17 mouse cellular contexts compared by ENCODE assay signal in genomic region chr4:45469057-45469456, GRCm38 (mm10).
DNase-seq lines count a peak whose midpoint lies in the region; ATAC-seq and TF ChIP-seq lines count a peak whose summit lies in the region.
"Had no signal": no experiment of that assay in that cellular context is flagged by ENCODE, and none has a peak within 500 bp of the region (broad histone marks: within the 10 kb centered on the region; RNA-seq: fewer than 3 reads in every experiment).

No protein-coding gene starts in this region.

- 57% methylated on average over 6 of the region's 6 CpGs for WGBS in heart, adult 2 months
- 26% methylated on average over 6 of the region's 6 CpGs for WGBS in intestine, embryonic 15.5 days
- 70% methylated on average over 6 of the region's 6 CpGs for WGBS in midbrain, embryonic 13.5 days

- no peak overlapping the region for H3K4me2 ChIP-seq in intestine, embryonic 15.5 days (replicated peaks)
- H3K4me2 ChIP-seq in midbrain, embryonic 13.5 days (replicated peaks), result no peak overlapping the region
- H3K4me2 ChIP-seq: liver, embryonic 11.5 days had no signal

- no peak overlapping the region for H3K4me3 ChIP-seq in heart, adult 2 months
- H3K4me3 ChIP-seq in intestine, embryonic 15.5 days (replicated peaks), result no peak overlapping the region
- no peak overlapping the region for H3K4me3 ChIP-seq in midbrain, embryonic 13.5 days (replicated peaks)
- H3K4me3 ChIP-seq: gastrocnemius, adult 2 months; megakaryocyte, embryonic 14.5 days had no signal

- intact Hi-C loops in heart, adult 2 months (cut with DNase I), result loop anchor here (10.0 kb wide), 1 partner anchor 296 kb away; no protein-coding TSS in a partner anchor

- TF ChIP-seq EP300 in heart, adult 2 months (IDR thresholded peaks at IDR 0.05; ENCODE audit: insufficient read depth, low read depth, low read length), result no peak

- TF ChIP-seq CTCF in heart, adult 2 months (IDR thresholded peaks at IDR 0.05), result no peak

- peak in 1 of 2 experiments; percentile 45 for DNase-seq in heart, adult 2 months
- DNase-seq in heart, postnatal 4 days, result no peak
- DNase-seq in kidney, postnatal 10 days, result peak; percentile 9
- DNase-seq in kidney, adult 18-20 months, result no peak
- peak; percentile 36 for DNase-seq in brain, adult 2 months (ENCODE audit: low read depth, low spot score)
- DNase-seq in left cerebral cortex, adult 18-20 months (ENCODE audit: low spot score in 2 of 2), result no peak
- DNase-seq: adrenal gland, postnatal 14 days; cerebellum, adult 2 months; gastrocnemius, adult 2 months; layer of hippocampus, adult 9-11 months; lung, postnatal 10 days had no signal

- no peaks in the 10 kb centered on the region for H3K36me3 ChIP-seq in heart, adult 2 months (ENCODE audit: control insufficient read depth, insufficient read depth, low read length)
- H3K36me3 ChIP-seq in intestine, embryonic 15.5 days, result no peaks in the 10 kb centered on the region
- H3K36me3 ChIP-seq in midbrain, embryonic 13.5 days, result no peaks in the 10 kb centered on the region

- H3K27me3 ChIP-seq in heart, adult 2 months (ENCODE audit: control insufficient read depth, insufficient read depth, low read length), result no peaks in the 10 kb centered on the region
- no peaks in the 10 kb centered on the region for H3K27me3 ChIP-seq in intestine, embryonic 15.5 days (replicated peaks)
- no peaks in the 10 kb centered on the region for H3K27me3 ChIP-seq in midbrain, embryonic 13.5 days
- H3K27me3 ChIP-seq: megakaryocyte, embryonic 14.5 days had no signal

- no peaks in the 10 kb centered on the region for H3K79me2 ChIP-seq in heart, adult 2 months (replicated peaks; ENCODE audit: control insufficient read depth, insufficient read depth, low read length)

- ATAC-seq in intestine, embryonic 15.5 days, result no peak
- ATAC-seq in midbrain, embryonic 13.5 days, result no peak
- ATAC-seq: hindbrain, embryonic 16.5 days; midbrain, embryonic 16.5 days had no signal

- no peak for TF ChIP-seq POLR2A in heart, adult 2 months (IDR thresholded peaks at IDR 0.05; ENCODE audit: insufficient read depth, low read depth, low read length)

- peak overlapping the region; percentile 79 for H3K27ac ChIP-seq in heart, adult 2 months
- H3K27ac ChIP-seq in intestine, embryonic 15.5 days, result peak overlapping the region; percentile 54
- no peak overlapping the region for H3K27ac ChIP-seq in midbrain, embryonic 13.5 days

- no peak overlapping the region for H3K9ac ChIP-seq in heart, adult 2 months (ENCODE audit: low read depth, low read length)
- H3K9ac ChIP-seq in intestine, embryonic 15.5 days, result no peak overlapping the region
- no peak overlapping the region for H3K9ac ChIP-seq in midbrain, embryonic 13.5 days (replicated peaks)

- no peaks in the 10 kb centered on the region for H3K9me3 ChIP-seq in intestine, embryonic 15.5 days
- H3K9me3 ChIP-seq in midbrain, embryonic 13.5 days, result no peaks in the 10 kb centered on the region

- peaks cover 36% of the 10 kb centered on the region for H3K4me1 ChIP-seq in heart, adult 2 months (ENCODE audit: control insufficient read depth, insufficient read depth, low read length)
- peaks cover 39% of the 10 kb centered on the region for H3K4me1 ChIP-seq in intestine, embryonic 15.5 days (replicated peaks)
- H3K4me1 ChIP-seq in midbrain, embryonic 13.5 days (replicated peaks), result peaks cover 34% of the 10 kb centered on the region

Comparison
In these comparisons a context has a peak if more than half of its experiments do, and no peak if none do; other contexts are left out.
1. DNase-seq: peak in kidney, postnatal 10 days (single experiment) and brain, adult 2 months (single experiment); none in heart, postnatal 4 days (single experiment), kidney, adult 18-20 months (single experiment) and left cerebral cortex, adult 18-20 months (0 of 2).